In the genomic region with DNA sequence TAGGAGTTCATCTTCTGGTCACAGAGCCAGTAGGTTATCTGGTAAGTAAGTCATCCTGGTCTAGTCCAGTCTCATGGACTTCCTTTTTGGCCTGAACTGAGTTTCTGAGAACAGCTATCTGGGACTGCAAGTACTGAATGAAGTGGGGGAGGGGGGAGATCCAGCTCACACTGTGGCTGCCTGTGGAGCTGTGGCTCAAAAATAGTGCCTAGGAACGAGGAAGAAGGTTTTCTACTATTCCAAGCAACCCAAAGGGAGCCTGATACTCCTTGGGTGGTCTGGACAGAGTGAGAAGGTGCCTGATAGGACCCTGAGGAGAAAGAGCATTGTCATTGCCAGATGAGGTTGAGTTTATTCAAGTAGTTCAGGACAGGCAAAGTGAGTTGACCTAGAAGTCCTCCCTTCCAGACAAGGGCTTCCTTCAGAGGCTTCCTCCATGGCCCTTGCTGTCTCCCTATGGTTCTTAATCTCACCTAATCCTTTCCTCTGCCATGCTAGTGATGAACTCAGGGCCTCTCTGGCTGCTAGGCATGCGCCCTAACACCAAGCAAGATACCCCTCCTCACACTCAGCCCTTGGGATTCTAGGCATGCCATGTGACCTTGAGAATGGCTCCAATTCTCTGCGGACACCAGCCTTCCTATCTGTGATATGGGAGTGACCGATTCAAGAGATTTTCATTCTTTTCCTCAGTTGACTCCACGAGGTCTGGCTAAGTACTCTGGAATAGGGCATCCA, we compare ENCODE assay signal across 8 mouse cellular contexts. TPM values are rescaled to one million over a fixed set of nuclear protein-coding genes. Genes with fewer than 3 reads are reported as not detected.
DNase-seq lines count a peak whose midpoint lies in the region; ATAC-seq and TF ChIP-seq lines count a peak whose summit lies in the region.

No protein-coding gene starts in this region.

- 25% methylated on average over 5 of the region's 5 CpGs for WGBS in forebrain, postnatal 0 days
- WGBS in liver, embryonic 15.5 days (ENCODE audit: insufficient replicate concordance) = 27% methylated on average over 5 of the region's 5 CpGs

- DNase-seq in left cerebral cortex, postnatal 14 days (ENCODE audit: low spot score in 2 of 2) = peak; percentile 45 to 46
- DNase-seq in left cerebral cortex, adult 18-20 months (ENCODE audit: low spot score in 2 of 2) = no peak
- no peak for DNase-seq in forebrain, postnatal 0 days
- no peak for DNase-seq in B cell, adult 2 months
- no peak for DNase-seq in lung, postnatal 36 days

- H3K4me2 ChIP-seq in forebrain, postnatal 0 days (ENCODE audit: low read depth) = peak overlapping the region; percentile 75
- peak overlapping the region; percentile 90 for H3K4me2 ChIP-seq in liver, embryonic 15.5 days

- H3K36me3 ChIP-seq in forebrain, postnatal 0 days (ENCODE audit: insufficient read depth) = no peaks in the 10 kb centered on the region
- 0 out of 2 replicates have a peak, but pooled peaks cover 4% of the 10 kb centered on the region for H3K36me3 ChIP-seq in liver, embryonic 15.5 days (replicated peaks)

- intact Hi-C loops in left cerebral cortex, postnatal 14 days (cut with DNase I) = loop anchor here (5.0 kb wide), 2 partner anchors 45 to 125 kb away; no protein-coding TSS in a partner anchor

- peaks cover 3% of the 10 kb centered on the region; the same call in 1 of the 2 replicates for H3K4me1 ChIP-seq in brown adipose tissue, adult 24 weeks (ENCODE audit: control insufficient read depth, insufficient read depth, insufficient read length, low read length)
- H3K4me1 ChIP-seq in forebrain, postnatal 0 days (ENCODE audit: insufficient read depth) = peaks cover 13% of the 10 kb centered on the region; the same call in 1 of the 2 replicates
- peaks cover 36% of the 10 kb centered on the region for H3K4me1 ChIP-seq in liver, embryonic 15.5 days (replicated peaks)

- ATAC-seq in forebrain, postnatal 0 days = no peak
- ATAC-seq in liver, embryonic 15.5 days (ENCODE audit: insufficient read depth) = no peak
- no peak for ATAC-seq in erythroid progenitor cell, adult 5-6 weeks (replicated peaks; ENCODE audit: low FRiP score, poor library complexity, severe bottlenecking)

- H3K27me3 ChIP-seq in forebrain, postnatal 0 days (ENCODE audit: insufficient read depth, low read length) = no peaks in the 10 kb centered on the region
- no peaks in the 10 kb centered on the region; the same call in 1 of the 2 replicates for H3K27me3 ChIP-seq in liver, embryonic 15.5 days

- H3K4me3 ChIP-seq in brown adipose tissue, adult 24 weeks (ENCODE audit: insufficient read depth, low read depth, low read length) = peak overlapping the region; percentile 69
- peak overlapping the region; percentile 77 for H3K4me3 ChIP-seq in forebrain, postnatal 0 days (ENCODE audit: low read depth, low read length)
- H3K4me3 ChIP-seq in liver, embryonic 15.5 days (replicated peaks) = peak overlapping the region; percentile 70

- no peaks in the 10 kb centered on the region for H3K9me3 ChIP-seq in forebrain, postnatal 0 days (ENCODE audit: low read length)
- H3K9me3 ChIP-seq in liver, embryonic 15.5 days (replicated peaks) = no peaks in the 10 kb centered on the region

- TF ChIP-seq CTCF in forebrain, postnatal 0 days (IDR thresholded peaks at IDR 0.05; ENCODE audit: low read depth) = no peak

- peak overlapping the region; percentile 92 for H3K9ac ChIP-seq in forebrain, postnatal 0 days
- H3K9ac ChIP-seq in liver, embryonic 15.5 days = peak overlapping the region; percentile 18; the same call in 1 of the 2 replicates

- peak overlapping the region; percentile 18; the same call in 1 of the 2 replicates for H3K27ac ChIP-seq in brown adipose tissue, adult 24 weeks (replicated peaks; ENCODE audit: low read depth, low read length)
- H3K27ac ChIP-seq in forebrain, postnatal 0 days (ENCODE audit: low read depth, low read length) = peak overlapping the region; percentile 97
- peak overlapping the region; percentile 82 for H3K27ac ChIP-seq in liver, embryonic 15.5 days (replicated peaks)

RNA-seq across cellular contexts. Expression of a gene that starts 14.6 kb away (rescaled TPM):
- 10 to 100 TPM; 45.1 to 51.7 TPM for total RNA-seq in left cerebral cortex, postnatal 14 days (2021)
- 10 to 100 TPM; 38.2 to 40.2 TPM for total RNA-seq in left cerebral cortex, adult 18-20 months (2021)
- polyA plus RNA-seq in brown adipose tissue, adult 24 weeks (2012; ENCODE audit: insufficient read depth, insufficient read length, missing spikeins) = 4.8 and 8.8 TPM in 2 replicates
- total RNA-seq in forebrain, postnatal 0 days (2014; rRNA removed) = 59.6 and 66.8 TPM in 2 replicates
- polyA plus RNA-seq in forebrain, postnatal 0 days (2015; fragmentation: Nextera tagmentation; extraction: Ambion mirVana) = 24.7 and 36.3 TPM in 2 replicates
- polyA plus RNA-seq in liver, embryonic 15.5 days (2015; fragmentation: Nextera tagmentation; extraction: Ambion mirVana) = 4.5 and 4.9 TPM in 2 replicates
- total RNA-seq in erythroid progenitor cell, adult 5-6 weeks (2015; ENCODE audit: low replicate concordance) = 5.4 and 11.7 TPM in 2 replicates
- total RNA-seq in erythroid progenitor cell, adult 5-6 weeks (2017; ENCODE audit: low replicate concordance) = 7.2 and 13.8 TPM in 2 replicates

Comparison
In these comparisons a context has a peak if more than half of its experiments do, and no peak if none do; other contexts are left out.
1. DNase-seq: peak in left cerebral cortex, postnatal 14 days (2 of 2); none in left cerebral cortex, adult 18-20 months (0 of 2), forebrain, postnatal 0 days (single experiment), B cell, adult 2 months (0 of 2) and lung, postnatal 36 days (single experiment).
2. H3K27ac ChIP-seq: peak in every context shown above with its lines; median percentile 97 in forebrain, postnatal 0 days; 82 in liver, embryonic 15.5 days; 18 in brown adipose tissue, adult 24 weeks.
3. Peak in every context shown above with its lines, with median percentiles within 50 percentile points of each other: H3K4me3 ChIP-seq.